In the genomic region with DNA sequence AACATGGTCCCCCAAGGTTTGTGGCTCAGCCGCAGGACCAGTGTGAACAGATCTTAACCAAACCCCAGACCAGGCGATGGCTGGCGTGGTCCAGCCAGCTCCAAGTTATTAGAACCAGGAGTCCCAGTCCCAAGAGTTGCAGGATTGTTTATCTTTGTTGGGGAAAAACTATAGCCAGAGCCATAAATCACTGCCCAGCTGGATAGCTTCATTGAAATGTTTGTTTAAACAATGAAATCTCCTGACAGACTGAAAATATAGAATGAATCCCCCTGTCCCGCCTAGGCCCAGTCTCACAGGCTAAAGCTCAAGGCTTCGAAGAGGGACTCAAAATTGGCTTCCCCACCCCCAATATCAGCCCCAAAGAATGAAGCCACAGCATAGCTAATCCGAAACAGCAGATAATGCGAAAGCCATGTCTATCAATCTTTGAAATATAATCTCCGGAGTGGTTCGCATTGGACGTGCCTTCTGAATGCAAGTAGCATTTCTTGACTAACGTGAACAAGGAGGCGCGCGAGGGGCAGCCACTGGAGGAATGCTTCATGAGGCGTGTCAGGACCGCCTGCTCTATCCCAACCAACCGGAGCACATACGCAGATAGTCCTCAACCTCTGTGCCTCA, we compare ENCODE assay signal across 24 mouse cellular contexts. TPM values are rescaled to one million over a fixed set of nuclear protein-coding genes. Genes with fewer than 3 reads are reported as not detected.
DNase-seq lines count a peak whose midpoint lies in the region; ATAC-seq and TF ChIP-seq lines count a peak whose summit lies in the region.
"Had no signal": no experiment of that assay in that cellular context is flagged by ENCODE, and none has a peak within 500 bp of the region (broad histone marks: within the 10 kb centered on the region; RNA-seq: fewer than 3 reads in every experiment).

No protein-coding gene starts in this region.

- H3K9me3 ChIP-seq in intestine, embryonic 14.5 days (ENCODE audit: control insufficient read depth, low read length): 0 out of 2 replicates have a peak, but pooled peaks cover 2% of the 10 kb centered on the region
- no peaks in the 10 kb centered on the region for H3K9me3 ChIP-seq in intestine, postnatal 0 days (ENCODE audit: control insufficient read depth)
- no peaks in the 10 kb centered on the region for H3K9me3 ChIP-seq in lung, embryonic 16.5 days (ENCODE audit: control insufficient read depth, low read length)
- H3K9me3 ChIP-seq in embryonic facial prominence, embryonic 12.5 days: 0 out of 2 replicates have a peak, but pooled peaks cover 4% of the 10 kb centered on the region
- H3K9me3 ChIP-seq in stomach, embryonic 16.5 days (replicated peaks; ENCODE audit: control insufficient read depth, low read length): no peaks in the 10 kb centered on the region
- H3K9me3 ChIP-seq: embryonic facial prominence, embryonic 15.5 days; G1E; hindbrain, embryonic 13.5 days; limb, embryonic 15.5 days; neural tube, embryonic 12.5 days had no signal

- H3K4me1 ChIP-seq in intestine, embryonic 14.5 days (replicated peaks; ENCODE audit: control insufficient read depth, insufficient read depth, low read length): peaks cover 23% of the 10 kb centered on the region
- H3K4me1 ChIP-seq in intestine, postnatal 0 days (replicated peaks; ENCODE audit: control insufficient read depth, insufficient read depth, low read length): 0 out of 2 replicates have a peak, but pooled peaks cover 7% of the 10 kb centered on the region
- peaks cover 13% of the 10 kb centered on the region for H3K4me1 ChIP-seq in lung, embryonic 16.5 days (replicated peaks; ENCODE audit: control insufficient read depth, insufficient read depth, low read length)
- H3K4me1 ChIP-seq in embryonic facial prominence, embryonic 12.5 days: peaks cover 16% of the 10 kb centered on the region; the same call in 1 of the 2 replicates
- peaks cover 9% of the 10 kb centered on the region for H3K4me1 ChIP-seq in stomach, embryonic 16.5 days (ENCODE audit: control insufficient read depth, insufficient read depth, low read length)
- H3K4me1 ChIP-seq: embryonic facial prominence, embryonic 15.5 days; limb, embryonic 15.5 days had no signal

- no peaks in the 10 kb centered on the region for H3K36me3 ChIP-seq in intestine, embryonic 14.5 days (ENCODE audit: control insufficient read depth, insufficient read depth, low read length)
- H3K36me3 ChIP-seq in intestine, postnatal 0 days (ENCODE audit: control insufficient read depth, insufficient read depth): no peaks in the 10 kb centered on the region
- no peaks in the 10 kb centered on the region for H3K36me3 ChIP-seq in lung, embryonic 16.5 days (ENCODE audit: control insufficient read depth, insufficient read depth, low read length)
- no peaks in the 10 kb centered on the region for H3K36me3 ChIP-seq in embryonic facial prominence, embryonic 12.5 days
- H3K36me3 ChIP-seq in stomach, embryonic 16.5 days (ENCODE audit: control insufficient read depth, insufficient read depth, low read length): no peaks in the 10 kb centered on the region
- H3K36me3 ChIP-seq: embryonic facial prominence, embryonic 15.5 days; G1E; heart, embryonic 12.5 days; hindbrain, embryonic 13.5 days; limb, embryonic 15.5 days; neural tube, embryonic 12.5 days had no signal

- peak; percentile 77 for DNase-seq in intestine, embryonic 14.5 days (ENCODE audit: low spot score)
- no peak for DNase-seq in lung, postnatal 14 days
- no peak for DNase-seq in adrenal gland, adult 2 months
- DNase-seq in natural killer cell, adult 2 months (ENCODE audit: low spot score in 2 of 2): no peak
- DNase-seq: adrenal gland, postnatal 36 days; cerebellum, adult 11-12 months; cerebellum, postnatal 25 days; forebrain, postnatal 0 days; heart, postnatal 14 days; layer of hippocampus, postnatal 36 days; right cerebral cortex, adult 18-20 months had no signal

- H3K4me3 ChIP-seq in intestine, embryonic 14.5 days (ENCODE audit: low read depth, low read length): no peak overlapping the region
- no peak overlapping the region for H3K4me3 ChIP-seq in intestine, postnatal 0 days (ENCODE audit: low read depth, low read length)
- no peak overlapping the region for H3K4me3 ChIP-seq in lung, embryonic 16.5 days (ENCODE audit: low read length)
- H3K4me3 ChIP-seq in embryonic facial prominence, embryonic 12.5 days: no peak overlapping the region
- no peak overlapping the region for H3K4me3 ChIP-seq in stomach, embryonic 16.5 days (replicated peaks; ENCODE audit: low read length)
- H3K4me3 ChIP-seq: embryonic facial prominence, embryonic 15.5 days; heart, embryonic 12.5 days; hindbrain, embryonic 13.5 days; limb, embryonic 15.5 days; neural tube, embryonic 12.5 days had no signal

- H3K4me2 ChIP-seq in intestine, embryonic 14.5 days (ENCODE audit: low read length): no peak overlapping the region; the same call in 1 of the 2 replicates
- H3K4me2 ChIP-seq in intestine, postnatal 0 days (replicated peaks; ENCODE audit: low read depth): no peak overlapping the region
- H3K4me2 ChIP-seq in lung, embryonic 16.5 days (ENCODE audit: low read depth, low read length): no peak overlapping the region
- no peak overlapping the region for H3K4me2 ChIP-seq in embryonic facial prominence, embryonic 12.5 days (replicated peaks)
- H3K4me2 ChIP-seq in stomach, embryonic 16.5 days (ENCODE audit: low read depth, low read length): no peak overlapping the region
- H3K4me2 ChIP-seq: embryonic facial prominence, embryonic 15.5 days; heart, embryonic 12.5 days; hindbrain, embryonic 13.5 days; limb, embryonic 15.5 days; midbrain, embryonic 11.5 days; neural tube, embryonic 12.5 days had no signal

- no peaks in the 10 kb centered on the region; the same call in 1 of the 2 replicates for H3K27me3 ChIP-seq in intestine, embryonic 14.5 days (replicated peaks; ENCODE audit: control insufficient read depth, insufficient read depth, low read length)
- H3K27me3 ChIP-seq in intestine, postnatal 0 days (replicated peaks; ENCODE audit: control insufficient read depth, insufficient read depth, low read length): no peaks in the 10 kb centered on the region
- H3K27me3 ChIP-seq in lung, embryonic 16.5 days (ENCODE audit: control insufficient read depth, insufficient read depth, low read depth, low read length): no peaks in the 10 kb centered on the region; the same call in 1 of the 2 replicates
- no peaks in the 10 kb centered on the region for H3K27me3 ChIP-seq in embryonic facial prominence, embryonic 12.5 days
- no peaks in the 10 kb centered on the region for H3K27me3 ChIP-seq in stomach, embryonic 16.5 days (ENCODE audit: control insufficient read depth, insufficient read depth, low read length)
- H3K27me3 ChIP-seq: heart, embryonic 12.5 days; neural tube, embryonic 12.5 days had no signal

- peak overlapping the region; percentile 54; the same call in 1 of the 2 replicates for H3K27ac ChIP-seq in intestine, embryonic 14.5 days (ENCODE audit: low read depth)
- H3K27ac ChIP-seq in intestine, postnatal 0 days (ENCODE audit: low read depth, low read length): no peak overlapping the region
- H3K27ac ChIP-seq in lung, embryonic 16.5 days (ENCODE audit: low read length): no peak overlapping the region
- 0 out of 2 replicates have a peak overlapping the region, but pooled peaks have one; percentile 9 for H3K27ac ChIP-seq in embryonic facial prominence, embryonic 12.5 days
- peak overlapping the region; percentile 36; the same call in 1 of the 2 replicates for H3K27ac ChIP-seq in stomach, embryonic 16.5 days (ENCODE audit: low read length)
- H3K27ac ChIP-seq: embryonic facial prominence, embryonic 15.5 days; hindbrain, embryonic 13.5 days; limb, embryonic 15.5 days; macrophage; neural tube, embryonic 12.5 days had no signal

- ATAC-seq in intestine, embryonic 14.5 days (replicated peaks; ENCODE audit: low FRiP score, low TSS enrichment, low read depth): 0 out of 2 replicates have a peak, but pooled peaks have one; percentile 28
- no peak for ATAC-seq in intestine, postnatal 0 days
- peak; percentile 64; the same call in 1 of the 2 replicates for ATAC-seq in lung, embryonic 16.5 days (ENCODE audit: low read depth)
- no peak for ATAC-seq in embryonic facial prominence, embryonic 12.5 days (ENCODE audit: insufficient number of reproducible peaks, insufficient read depth, low FRiP score, low TSS enrichment)
- peak; percentile 44; the same call in 1 of the 2 replicates for ATAC-seq in stomach, embryonic 16.5 days (ENCODE audit: insufficient read depth, low FRiP score)
- ATAC-seq: forebrain, postnatal 0 days; inflammation-experienced regulatory T-cells, adult 6 months had no signal

- H3K9ac ChIP-seq in intestine, embryonic 14.5 days (ENCODE audit: low read length): no peak overlapping the region
- no peak overlapping the region for H3K9ac ChIP-seq in intestine, postnatal 0 days (ENCODE audit: low read depth, low read length)
- no peak overlapping the region for H3K9ac ChIP-seq in lung, embryonic 16.5 days (ENCODE audit: low read length)
- no peak overlapping the region for H3K9ac ChIP-seq in embryonic facial prominence, embryonic 12.5 days
- 0 out of 2 replicates have a peak overlapping the region, but pooled peaks have one; percentile 17 for H3K9ac ChIP-seq in stomach, embryonic 16.5 days (ENCODE audit: low read length)
- H3K9ac ChIP-seq: embryonic facial prominence, embryonic 15.5 days; forebrain, postnatal 0 days; heart, embryonic 12.5 days; hindbrain, embryonic 13.5 days; limb, embryonic 15.5 days; neural tube, embryonic 12.5 days had no signal

- no peak for TF ChIP-seq CTCF in intestine, postnatal 0 days (IDR thresholded peaks at IDR 0.05; ENCODE audit: low read depth)

- 37% methylated on average over 18 of the region's 18 CpGs for WGBS in intestine, embryonic 14.5 days
- WGBS in intestine, postnatal 0 days: 54% methylated on average over 18 of the region's 18 CpGs
- 51% methylated on average over 18 of the region's 18 CpGs for WGBS in lung, embryonic 16.5 days
- 45% methylated on average over 18 of the region's 18 CpGs for WGBS in embryonic facial prominence, embryonic 12.5 days
- 48% methylated on average over 18 of the region's 18 CpGs for WGBS in stomach, embryonic 16.5 days

RNA-seq across cellular contexts. Expression of a gene that starts 35.9 kb away (rescaled TPM):
- polyA plus RNA-seq in intestine, embryonic 14.5 days (2014; fragmentation: Nextera tagmentation; extraction: Ambion mirVana): 33.3 and 44.2 TPM in 2 replicates
- polyA plus RNA-seq in intestine, postnatal 0 days (2015; fragmentation: Nextera tagmentation; extraction: Ambion mirVana): 15.8 and 17.5 TPM in 2 replicates
- 9.2 and 10.3 TPM in 2 replicates for polyA plus RNA-seq in lung, embryonic 16.5 days (2015; fragmentation: Nextera tagmentation; extraction: Ambion mirVana)
- polyA plus RNA-seq in embryonic facial prominence, embryonic 12.5 days (2016; fragmentation: Nextera tagmentation; extraction: Ambion mirVana): 27.3 and 32.6 TPM in 2 replicates
- polyA plus RNA-seq in stomach, embryonic 16.5 days (2015; fragmentation: Nextera tagmentation; extraction: Ambion mirVana): 16.2 and 16.4 TPM in 2 replicates
- 10 to 100 TPM; 48.7 to 77.8 TPM for total RNA-seq in adrenal gland, adult 2 months (2021)
- 437 and 633 TPM in 2 replicates for polyA plus RNA-seq in adrenal gland, adult 2 months (2012; rRNA removed)
- total RNA-seq: G1E had no signal
- polyA plus RNA-seq: G1E had no signal

Comparison
In these comparisons a context has a peak if more than half of its experiments do, and no peak if none do; other contexts are left out.
1. ATAC-seq: peak in intestine, embryonic 14.5 days (single experiment), lung, embryonic 16.5 days (single experiment) and stomach, embryonic 16.5 days (single experiment); none in intestine, postnatal 0 days (single experiment) and embryonic facial prominence, embryonic 12.5 days (single experiment).
2. H3K27ac ChIP-seq: peak in intestine, embryonic 14.5 days (single experiment), embryonic facial prominence, embryonic 12.5 days (single experiment) and stomach, embryonic 16.5 days (single experiment); none in intestine, postnatal 0 days (single experiment) and lung, embryonic 16.5 days (single experiment).